Mouse (Mus musculus) layer of hippocampus, adult 6 months (tissue): ENCODE data around the gene Tdrd12. TPM values are rescaled to one million over a fixed set of nuclear protein-coding genes. Genes with fewer than 3 reads are reported as not detected.

Experiments
- long read RNA-seq, 2 experiments: library from polyadenylated mRNA; unstranded; transcript quantifications; one replicate each; pipeline ENCODE4 v2.0.0; 2019 to 2020
- polyA plus RNA-seq: library from polyadenylated mRNA; unstranded; fragments of <200 nt; fragmentation: Nextera tagmentation; gene quantifications from 2 replicates; pipeline ENCODE4 v1.2.3, GENCODE M21; 2021

The Tdrd12 gene
- 0.33 and 0.55 TPM in 2 replicates for polyA plus RNA-seq
- long read RNA-seq, experiment 1, partial matches to known transcripts, result 0 of 7 reads
- long read RNA-seq, experiment 1, other reads (novel, unspliced or antisense), result 7 of 7 reads
- long read RNA-seq, experiment 2, partial matches to known transcripts, result 0 of 9 reads
- long read RNA-seq, experiment 2, other reads (novel, unspliced or antisense), result 9 of 9 reads

DNA sequence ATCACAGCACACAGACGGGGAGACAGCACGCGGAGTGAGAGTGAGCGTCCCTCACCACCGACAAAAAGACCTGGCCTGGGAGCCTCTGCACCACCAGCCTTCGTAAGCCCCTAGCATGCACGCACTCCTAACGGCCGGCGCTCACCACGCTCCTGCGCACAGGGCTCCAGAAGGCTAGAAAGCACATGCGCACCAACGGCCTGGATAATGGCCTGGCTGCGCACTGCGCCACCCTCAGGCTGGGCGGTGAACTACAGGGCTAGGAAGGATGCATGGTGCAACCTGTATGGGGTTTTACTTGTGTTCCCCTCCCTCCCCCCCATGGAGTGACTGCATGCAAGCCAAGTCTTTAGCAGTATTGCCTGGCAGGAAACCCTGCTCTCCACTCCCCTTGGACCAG lies at the start of gene Tdrd12:
TSS of gene Tdrd12 (minus strand) at position 184 of the 400 bp plus-strand sequence.

DNA sequence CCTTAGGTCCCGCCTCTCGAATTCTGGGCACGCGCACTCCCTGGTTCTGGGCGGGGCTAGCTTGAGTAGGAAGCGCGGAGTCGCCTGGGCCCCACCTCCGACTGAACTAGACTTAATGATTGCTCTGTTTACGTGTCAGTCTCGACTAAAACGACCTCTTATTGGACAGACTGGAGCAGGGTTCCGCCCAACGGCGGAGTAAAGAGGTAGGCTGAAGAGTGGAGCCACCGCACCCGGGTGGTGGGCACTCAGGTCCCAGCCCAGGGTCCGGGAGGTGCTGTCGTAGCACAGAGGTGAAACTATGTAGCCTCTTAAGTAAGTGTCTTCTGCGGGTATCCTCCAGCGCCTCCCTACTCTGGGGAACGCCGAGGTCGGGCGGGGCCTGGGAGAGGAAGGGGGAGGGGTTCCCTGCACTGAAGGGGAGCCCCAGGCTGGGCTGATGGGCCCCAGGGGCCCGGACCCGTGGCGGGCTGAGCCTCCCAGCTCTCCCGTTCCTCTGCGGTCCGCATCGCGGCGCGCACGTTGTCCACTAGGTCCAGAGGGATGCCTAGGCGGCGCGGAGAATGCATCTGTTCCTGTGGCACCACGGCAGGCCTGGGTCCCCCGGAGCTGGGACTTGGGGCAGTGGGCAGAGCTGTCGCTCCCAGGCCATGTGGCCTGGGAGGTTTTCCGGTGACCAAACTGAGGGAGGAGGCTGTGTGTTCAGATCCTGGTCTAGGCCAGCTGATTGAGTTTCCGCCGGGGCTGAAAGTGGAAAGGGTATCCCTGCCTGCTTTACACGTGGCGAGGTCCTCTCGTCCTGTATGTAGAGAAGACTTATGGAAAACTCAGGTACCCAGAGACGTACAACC lies 48.7 kb upstream of the Tdrd12 start, which contains the start of gene Ankrd27:
TSS of gene Ankrd27 (plus strand) at position 190 of the 851 bp plus-strand sequence.

DNA sequence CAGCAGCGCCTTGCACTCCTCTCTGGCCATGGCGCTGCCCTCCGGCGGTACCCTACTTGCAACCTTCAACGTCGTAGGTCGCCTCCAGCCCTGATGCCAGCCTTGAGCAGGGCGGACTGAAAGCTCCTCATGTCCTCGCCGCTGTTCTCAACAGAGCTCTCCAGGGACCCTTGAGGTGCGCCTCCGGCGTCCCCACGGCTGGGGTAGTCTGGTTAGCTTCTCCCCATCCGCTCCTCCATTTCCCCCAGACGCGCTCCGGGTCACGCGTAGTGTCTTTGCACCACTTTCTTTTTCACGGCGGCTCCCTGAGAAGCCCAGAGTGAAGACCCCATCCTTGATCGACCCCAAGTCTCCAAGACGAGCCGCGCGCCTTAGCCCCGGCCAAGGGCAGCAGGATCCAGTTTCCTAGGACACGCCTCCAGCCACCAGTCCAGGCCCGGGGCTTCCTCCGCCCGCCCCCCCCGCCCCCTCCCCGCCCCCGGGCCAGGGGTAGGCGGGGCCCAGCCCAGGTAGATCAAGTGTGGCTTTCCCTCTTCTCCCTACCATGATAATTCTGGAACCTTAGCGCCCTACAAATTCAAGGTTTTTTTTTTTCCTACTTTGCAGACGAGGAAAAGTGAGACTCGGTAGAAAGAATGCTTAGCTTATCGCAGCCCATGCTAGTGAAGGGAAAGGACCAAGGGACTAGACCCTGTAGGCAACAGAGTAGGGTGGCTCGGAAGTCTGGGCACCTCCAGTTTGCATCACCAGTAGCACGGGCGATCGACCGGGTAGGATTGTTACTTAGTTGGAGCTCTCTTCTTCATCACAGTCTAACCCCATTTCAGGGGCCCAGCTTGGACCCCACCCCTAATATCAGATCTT lies 47.9 kb upstream of the Tdrd12 start, which contains the start of gene Rgs9bp:
TSS of gene Rgs9bp (minus strand) at position 392 of the 864 bp plus-strand sequence.

DNA sequence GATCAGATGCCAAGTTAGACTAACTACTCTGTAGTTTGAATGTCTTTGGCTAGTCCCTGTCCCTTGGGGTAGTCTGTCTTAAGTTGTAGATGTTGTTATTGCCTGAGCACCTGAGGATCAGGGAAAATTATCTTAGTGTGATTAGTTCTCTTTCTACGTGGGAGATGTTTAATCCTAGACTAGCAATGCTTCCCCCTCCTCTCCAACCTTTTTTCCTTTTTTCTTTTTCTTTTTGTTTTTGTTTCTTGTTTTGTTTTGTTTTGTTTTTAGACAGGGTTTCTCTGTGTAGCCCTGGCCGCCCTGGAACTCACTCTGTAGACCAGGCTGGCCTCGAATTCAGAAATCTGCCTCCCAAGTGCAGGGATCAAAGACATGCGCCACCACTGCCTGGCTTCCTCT lies 18.7 kb upstream of the Tdrd12 start, which contains the start of gene Nudt19:
TSS of gene Nudt19 (minus strand) at position 100 of the 399 bp plus-strand sequence.

DNA sequence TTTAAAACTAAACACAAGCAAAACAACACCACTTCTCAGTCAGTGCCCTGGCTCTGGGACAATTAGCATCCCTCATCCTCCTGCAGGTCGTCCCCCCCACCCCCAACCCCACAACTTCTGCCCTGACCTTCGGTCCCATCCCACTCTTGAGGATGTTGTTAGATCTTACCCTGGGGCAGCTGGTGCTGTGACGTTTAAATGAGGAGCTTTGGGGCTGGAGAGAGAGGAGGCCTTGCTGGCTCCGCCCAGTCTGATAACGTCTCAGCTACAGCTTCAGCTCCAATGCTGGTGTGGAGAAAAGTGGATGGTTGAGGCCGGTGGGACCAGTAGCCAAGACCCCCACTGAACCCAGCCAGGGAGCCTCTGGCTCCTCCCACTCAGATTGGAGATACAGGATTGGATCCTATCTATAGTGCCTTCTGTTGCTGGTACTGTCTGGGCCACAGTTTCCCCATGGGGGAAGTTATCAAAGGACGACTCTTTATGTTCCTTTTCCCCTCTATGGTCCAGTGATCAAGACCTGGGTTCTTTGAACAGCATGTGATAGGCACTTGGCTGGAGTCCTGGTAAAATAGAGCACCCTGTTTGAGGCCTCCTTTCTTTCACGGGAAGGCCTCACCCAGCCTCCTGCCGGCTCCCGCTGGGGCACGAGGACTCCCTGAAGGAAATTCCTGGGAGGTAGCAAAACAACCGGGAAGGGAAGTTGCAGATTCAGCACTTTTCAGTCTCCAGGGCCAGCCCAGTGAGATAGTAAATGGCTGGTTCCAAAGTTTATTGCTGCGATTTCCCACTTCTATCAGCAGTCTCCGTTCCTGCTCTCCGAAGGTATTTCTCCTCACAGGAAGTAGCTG lies 89.3 kb downstream of the Tdrd12 start, which contains the start of gene Slc7a9:
TSS of gene Slc7a9 (plus strand) at position 801 of the 851 bp plus-strand sequence.

Other genes with a start within 250 kb of the Tdrd12 start
- gene Gpatch1, start 219.3 kb downstream of the Tdrd12 start, polyA plus RNA-seq, result 14.7 and 15.1 TPM in 2 replicates
- gene Rhpn2, start 203.6 kb downstream of the Tdrd12 start, polyA plus RNA-seq, result 6.8 and 7.3 TPM in 2 replicates
- 8.5 and 9.7 TPM in 2 replicates for gene Faap24, start 140.9 kb downstream of the Tdrd12 start, polyA plus RNA-seq
- 6.3 and 6.9 TPM in 2 replicates for gene Cep89, start 140.7 kb downstream of the Tdrd12 start, polyA plus RNA-seq
- not detected in 2 replicates for gene Slc7a9, start 88.9 kb downstream of the Tdrd12 start, polyA plus RNA-seq
- 202 and 203 TPM in 2 replicates for gene Nudt19, start 18.6 kb upstream of the Tdrd12 start, polyA plus RNA-seq
- 0.01 TPM in 1 of 2 replicates, not detected in the other for gene Rgs9bp, start 47.8 kb upstream of the Tdrd12 start, polyA plus RNA-seq
- 8.3 and 9.3 TPM in 2 replicates for gene Ankrd27, start 48.5 kb upstream of the Tdrd12 start, polyA plus RNA-seq
- 245 and 261 TPM in 2 replicates for gene Pdcd5, start 109.8 kb upstream of the Tdrd12 start, polyA plus RNA-seq
- 16.5 and 20.1 TPM in 2 replicates for gene Dpy19l3, start 216.7 kb upstream of the Tdrd12 start, polyA plus RNA-seq